37 mouse cellular contexts compared by ENCODE assay signal in genomic region chr10:24213297-24213696, GRCm38 (mm10). TPM values are rescaled to one million over a fixed set of nuclear protein-coding genes. Genes with fewer than 3 reads are reported as not detected.
"Had no signal": no experiment of that assay in that cellular context is flagged by ENCODE, and none has a peak within 500 bp of the region (broad histone marks: within the 10 kb centered on the region; RNA-seq: fewer than 3 reads in every experiment).

No protein-coding gene starts in this region.

- H3K9ac ChIP-seq: limb, embryonic 12.5 days; limb, embryonic 13.5 days; limb, embryonic 15.5 days; liver, embryonic 12.5 days; liver, embryonic 13.5 days; liver, embryonic 14.5 days; liver, embryonic 15.5 days; liver, postnatal 0 days; lung, embryonic 14.5 days; lung, embryonic 15.5 days; midbrain, embryonic 12.5 days; midbrain, embryonic 13.5 days; midbrain, embryonic 15.5 days; neural tube, embryonic 12.5 days had no signal

- H3K4me3 ChIP-seq: limb, embryonic 10.5 days; limb, embryonic 12.5 days; limb, embryonic 13.5 days; limb, embryonic 15.5 days; liver, embryonic 12.5 days; liver, embryonic 13.5 days; liver, embryonic 15.5 days; lung, embryonic 15.5 days; megakaryocyte, embryonic 14.5 days; midbrain, embryonic 10.5 days; midbrain, embryonic 12.5 days; midbrain, embryonic 13.5 days; midbrain, embryonic 15.5 days; myocyte; neural tube, embryonic 12.5 days had no signal

- ATAC-seq: liver, embryonic 12.5 days; liver, postnatal 0 days; lung, postnatal 0 days; midbrain, embryonic 13.5 days; midbrain, embryonic 15.5 days; midbrain, embryonic 16.5 days had no signal

- H3K36me3 ChIP-seq: limb, embryonic 10.5 days; limb, embryonic 12.5 days; limb, embryonic 13.5 days; limb, embryonic 15.5 days; liver, embryonic 12.5 days; liver, embryonic 13.5 days; liver, embryonic 15.5 days; lung, embryonic 15.5 days; midbrain, embryonic 10.5 days; midbrain, embryonic 12.5 days; midbrain, embryonic 13.5 days; midbrain, embryonic 15.5 days; neural tube, embryonic 12.5 days had no signal

- H3K9me3 ChIP-seq: limb, embryonic 10.5 days; limb, embryonic 12.5 days; limb, embryonic 13.5 days; limb, embryonic 15.5 days; liver, embryonic 12.5 days; liver, embryonic 13.5 days; liver, embryonic 15.5 days; lung, embryonic 15.5 days; megakaryocyte, embryonic 14.5 days; midbrain, embryonic 10.5 days; midbrain, embryonic 12.5 days; midbrain, embryonic 13.5 days; midbrain, embryonic 15.5 days; neural tube, embryonic 12.5 days had no signal

- H3K27me3 ChIP-seq: limb, embryonic 12.5 days; limb, embryonic 13.5 days; limb, embryonic 15.5 days; liver, embryonic 12.5 days; liver, embryonic 13.5 days; liver, embryonic 15.5 days; lung, embryonic 15.5 days; megakaryocyte, embryonic 14.5 days; midbrain, embryonic 12.5 days; midbrain, embryonic 13.5 days; midbrain, embryonic 15.5 days; neural tube, embryonic 12.5 days had no signal

- H3K27ac ChIP-seq: limb, embryonic 10.5 days; limb, embryonic 12.5 days; limb, embryonic 13.5 days; limb, embryonic 15.5 days; liver, embryonic 12.5 days; liver, embryonic 13.5 days; liver, embryonic 14.5 days; liver, embryonic 15.5 days; lung, embryonic 15.5 days; macrophage; midbrain, embryonic 10.5 days; midbrain, embryonic 12.5 days; midbrain, embryonic 13.5 days; midbrain, embryonic 15.5 days; neural tube, embryonic 12.5 days had no signal

- H3K4me1 ChIP-seq: limb, embryonic 12.5 days; limb, embryonic 15.5 days; liver, embryonic 12.5 days; liver, embryonic 13.5 days; liver, embryonic 15.5 days; megakaryocyte, embryonic 14.5 days; midbrain, embryonic 12.5 days; midbrain, embryonic 13.5 days; midbrain, embryonic 15.5 days; neural tube, embryonic 12.5 days had no signal

- DNase-seq: left cerebral cortex, postnatal 4 days; liver; liver, embryonic 13.5 days; liver, postnatal 0 days; lung, adult 18-20 months; lung, adult 2 months; lung, embryonic 14.5 days; lung, postnatal 10 days; lung, postnatal 14 days; lung, postnatal 36 days; lung, postnatal 4 days; midbrain, embryonic 14.5 days had no signal

- H3K4me2 ChIP-seq: limb, embryonic 12.5 days; limb, embryonic 13.5 days; limb, embryonic 15.5 days; liver, embryonic 11.5 days; liver, embryonic 12.5 days; liver, embryonic 13.5 days; liver, embryonic 15.5 days; lung, embryonic 14.5 days; lung, embryonic 15.5 days; midbrain, embryonic 11.5 days; midbrain, embryonic 12.5 days; midbrain, embryonic 13.5 days; midbrain, embryonic 15.5 days; neural tube, embryonic 12.5 days had no signal

RNA-seq across cellular contexts. Expression of gene Moxd1, which starts 10.0 kb away (rescaled TPM):
- total RNA-seq: liver, adult 2 months; megakaryocyte progenitor cell, adult 5-6 weeks; megakaryocyte, adult 5-6 weeks; megakaryocyte-erythroid progenitor cell, adult 5-6 weeks; monocyte, adult 5-6 weeks had no signal
- polyA plus RNA-seq: liver, adult 2 months; liver, postnatal 0 days; macrophage; myocyte had no signal
